Mouse (Mus musculus): ENCODE data around the gene Cd84. TPM values are rescaled to one million over a fixed set of nuclear protein-coding genes. Genes with fewer than 3 reads are reported as not detected.

The Cd84 gene
- 3.2 and 11.5 TPM in 2 replicates for polyA plus RNA-seq (2015; fragmentation: Nextera tagmentation; extraction: Ambion mirVana)

DNA sequence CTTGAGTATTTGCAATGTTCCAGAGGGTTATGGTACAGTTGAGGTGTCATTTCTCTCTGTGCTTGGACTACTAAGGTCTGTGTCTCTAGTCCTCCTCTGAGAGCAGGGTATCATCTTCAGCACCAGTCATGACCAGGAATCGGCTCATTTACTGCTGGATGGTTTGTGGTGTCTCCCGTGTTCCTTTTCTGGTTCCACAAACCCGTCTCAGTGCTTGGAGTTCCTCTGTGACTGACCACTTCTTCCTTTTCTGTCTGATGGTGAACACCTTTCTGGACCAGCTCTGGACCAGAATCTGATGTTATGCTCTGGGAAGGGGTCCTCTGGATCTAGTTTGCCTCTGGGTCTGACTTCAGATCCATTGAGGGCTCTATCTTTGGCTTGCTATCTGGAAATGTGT is at the start of gene Cd84:
TSS of gene Cd84 (plus strand) at position 210 of the 400 bp plus-strand sequence.

DNA sequence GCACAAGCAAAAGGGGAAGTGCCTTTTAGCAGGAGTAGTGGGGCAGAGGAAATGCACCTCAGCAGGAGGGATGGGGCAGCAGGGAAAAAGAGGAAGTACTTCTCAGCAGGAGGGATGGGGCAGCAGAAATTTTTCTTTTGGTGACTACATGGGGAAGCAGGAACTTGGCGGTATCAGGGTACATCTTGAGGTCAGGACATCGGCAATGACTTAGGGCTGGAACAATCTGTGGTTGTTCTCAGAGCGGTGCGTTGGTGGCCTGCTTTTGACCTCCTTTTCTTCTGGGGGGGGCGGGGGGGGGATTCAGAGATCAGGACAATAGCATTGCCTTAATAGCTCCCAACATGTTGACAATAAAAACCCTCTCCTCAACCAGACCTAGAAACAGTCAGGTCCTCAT is 55.9 kb downstream of the Cd84 start, which contains the start of gene Gm10521:
TSS of gene Gm10521 (plus strand) at position 301 of the 400 bp plus-strand sequence.

DNA sequence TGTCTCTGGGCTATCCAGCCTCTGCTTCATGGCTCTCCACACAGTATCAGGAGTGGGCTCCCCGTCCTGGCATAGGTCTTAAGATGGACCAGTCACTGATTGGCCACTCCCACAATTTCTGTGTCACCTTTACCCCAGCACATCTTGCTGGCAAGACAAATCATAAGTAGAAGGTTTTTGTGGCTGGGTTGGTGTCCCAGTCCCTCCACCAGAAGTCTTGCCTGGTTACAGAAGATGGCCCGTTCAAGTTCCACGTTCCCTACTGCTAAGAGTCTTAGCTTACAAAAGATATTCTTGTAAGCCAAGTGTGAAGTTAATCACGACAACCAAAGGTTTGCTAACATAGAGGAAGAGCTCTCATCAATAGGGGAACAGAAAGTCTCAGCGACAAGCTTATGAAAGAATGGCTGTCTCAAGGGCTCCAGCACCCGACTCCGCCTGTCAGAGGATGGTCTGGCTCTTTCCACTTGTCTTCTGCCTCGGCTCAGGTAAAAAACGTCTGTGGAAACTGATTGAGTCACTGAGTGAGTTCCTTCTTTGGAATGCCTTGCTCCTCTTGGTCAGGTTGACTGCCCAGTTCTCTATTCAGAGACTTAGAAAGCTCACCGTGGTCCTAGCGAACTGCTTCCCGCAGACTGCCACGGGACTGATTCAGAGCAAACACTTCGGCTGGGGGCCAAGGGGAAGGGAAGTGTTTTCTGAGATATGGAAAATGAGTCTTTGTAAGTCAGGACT is 78.0 kb downstream of the Cd84 start, which contains the start of gene Slamf6:
TSS of gene Slamf6 (plus strand) at position 211 of the 735 bp plus-strand sequence.

Other genes starting within 250 kb of the Cd84 start
- 0.35 and 0.98 TPM in 2 replicates for gene Ly9, start 232.3 kb upstream of the Cd84 start, polyA plus RNA-seq (2015; fragmentation: Nextera tagmentation; extraction: Ambion mirVana)
- gene Slamf7, start 186.7 kb upstream of the Cd84 start, polyA plus RNA-seq (2015; fragmentation: Nextera tagmentation; extraction: Ambion mirVana): 0.08 and 0.18 TPM in 2 replicates
- 4.9 and 9.6 TPM in 2 replicates for gene Cd48, start 157.7 kb upstream of the Cd84 start, polyA plus RNA-seq (2015; fragmentation: Nextera tagmentation; extraction: Ambion mirVana)
- gene Slamf1, start 72.6 kb upstream of the Cd84 start, polyA plus RNA-seq (2015; fragmentation: Nextera tagmentation; extraction: Ambion mirVana): 0.12 and 0.28 TPM in 2 replicates
- gene Gm10521, start 56.0 kb downstream of the Cd84 start, polyA plus RNA-seq (2015; fragmentation: Nextera tagmentation; extraction: Ambion mirVana): not detected in 2 replicates
- 0.67 TPM in 1 of 2 replicates, not detected in the other for gene Slamf6, start 77.8 kb downstream of the Cd84 start, polyA plus RNA-seq (2015; fragmentation: Nextera tagmentation; extraction: Ambion mirVana)
- 3.8 and 4.5 TPM in 2 replicates for gene Vangl2, start 188.7 kb downstream of the Cd84 start, polyA plus RNA-seq (2015; fragmentation: Nextera tagmentation; extraction: Ambion mirVana)
- gene Nhlh1, start 217.9 kb downstream of the Cd84 start, polyA plus RNA-seq (2015; fragmentation: Nextera tagmentation; extraction: Ambion mirVana): not detected in 2 replicates
- 132 and 150 TPM in 2 replicates for gene Copa, start 242.8 kb downstream of the Cd84 start, polyA plus RNA-seq (2015; fragmentation: Nextera tagmentation; extraction: Ambion mirVana)
- 80.8 and 82.0 TPM in 2 replicates for gene Ncstn, start 243.1 kb downstream of the Cd84 start, polyA plus RNA-seq (2015; fragmentation: Nextera tagmentation; extraction: Ambion mirVana)

Data from urinary bladder, postnatal 0 days (tissue).